Mouse (Mus musculus): ENCODE data around the gene Wnk4. TPM values are rescaled to one million over a fixed set of nuclear protein-coding genes. Genes with fewer than 3 reads are reported as not detected.

The Wnk4 gene
- polyA plus RNA-seq, 1 experiment from 2014 or later: 2.4 TPM

DNA sequence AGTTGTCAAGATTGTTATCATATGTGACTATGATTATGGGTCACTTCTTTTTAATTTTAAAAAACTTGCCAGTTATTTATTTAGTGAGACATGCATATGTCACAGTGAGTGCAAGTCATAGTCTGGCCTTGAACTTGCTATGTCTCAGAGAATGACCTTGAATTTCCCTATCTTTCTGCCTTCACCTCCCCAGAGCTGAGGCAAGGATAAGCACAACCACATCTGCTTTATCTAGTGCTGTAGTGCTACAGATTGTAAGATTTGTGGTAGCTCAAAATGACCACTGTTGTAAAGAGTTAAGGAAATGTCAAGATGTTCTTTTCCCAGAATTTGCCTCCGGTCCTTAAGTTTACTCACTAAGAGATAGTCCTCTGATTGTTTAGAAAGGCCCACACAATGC is 27.1 kb upstream of the Wnk4 start:
- DNase-seq (ENCODE audit: low spot score): no peak
- no peaks in the 10 kb centered on the region for H3K27me3 ChIP-seq (ENCODE audit: control insufficient read depth, insufficient read depth, low read length)
- H3K9me3 ChIP-seq (replicated peaks; ENCODE audit: control insufficient read depth, low read length): no peaks in the 10 kb centered on the region
- WGBS: 94% methylated on average over 1 of the region's 1 CpGs
- no peak for ATAC-seq (replicated peaks; ENCODE audit: insufficient number of reproducible peaks, low FRiP score, low TSS enrichment, low read depth)
- no peak overlapping the region for H3K4me3 ChIP-seq (ENCODE audit: low read depth, low read length)
- H3K36me3 ChIP-seq (replicated peaks; ENCODE audit: control insufficient read depth, insufficient read depth, low read depth, low read length): no peaks in the 10 kb centered on the region
- peaks cover 13% of the 10 kb centered on the region for H3K4me1 ChIP-seq (ENCODE audit: control insufficient read depth, insufficient read depth, low read length)
- no peak overlapping the region for H3K4me2 ChIP-seq (ENCODE audit: low read depth, low read length)
- H3K27ac ChIP-seq (replicated peaks; ENCODE audit: low read depth, low read length): no peak overlapping the region
- no peak overlapping the region for H3K9ac ChIP-seq (replicated peaks; ENCODE audit: low read length)

DNA sequence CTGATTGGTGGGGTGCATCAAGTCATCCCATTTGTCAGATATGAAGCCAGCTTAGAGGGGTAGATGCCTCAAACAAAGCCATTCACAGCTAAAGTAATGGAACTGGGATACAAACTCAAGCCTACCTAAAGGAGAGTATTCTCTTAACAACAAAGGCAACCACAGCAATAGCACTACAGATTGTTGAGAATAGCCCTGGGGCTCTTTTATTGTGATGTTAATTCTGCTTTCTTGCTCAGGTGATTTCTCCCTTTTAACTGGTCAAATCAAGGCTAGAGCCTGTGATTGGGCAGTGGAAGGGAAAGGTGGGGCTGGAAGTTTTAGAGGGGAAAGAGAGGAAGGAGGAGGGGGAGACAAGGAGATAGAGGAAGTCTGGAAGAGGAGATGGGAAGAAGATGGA is 26.2 kb upstream of the Wnk4 start:
- Histone ChIP-seq H3K9me3 (replicated peaks; ENCODE audit: control insufficient read depth, low read length) (no peaks in the 10 kb centered on the region), H3K4me1 (ENCODE audit: control insufficient read depth, insufficient read depth, low read length) (peaks cover 13% of the 10 kb centered on the region), H3K9ac (replicated peaks; ENCODE audit: low read length) (no peak overlapping the region), H3K4me2 (ENCODE audit: low read depth, low read length) (no peak overlapping the region), H3K4me3 (ENCODE audit: low read depth, low read length) (no peak overlapping the region), H3K27me3 (ENCODE audit: control insufficient read depth, insufficient read depth, low read length) (no peaks in the 10 kb centered on the region), H3K27ac (replicated peaks; ENCODE audit: low read depth, low read length) (no peak overlapping the region), H3K36me3 (replicated peaks; ENCODE audit: control insufficient read depth, insufficient read depth, low read depth, low read length) (no peaks in the 10 kb centered on the region)
- no peak for ATAC-seq (replicated peaks; ENCODE audit: insufficient number of reproducible peaks, low FRiP score, low TSS enrichment, low read depth)
- no peak for DNase-seq (ENCODE audit: low spot score)

DNA sequence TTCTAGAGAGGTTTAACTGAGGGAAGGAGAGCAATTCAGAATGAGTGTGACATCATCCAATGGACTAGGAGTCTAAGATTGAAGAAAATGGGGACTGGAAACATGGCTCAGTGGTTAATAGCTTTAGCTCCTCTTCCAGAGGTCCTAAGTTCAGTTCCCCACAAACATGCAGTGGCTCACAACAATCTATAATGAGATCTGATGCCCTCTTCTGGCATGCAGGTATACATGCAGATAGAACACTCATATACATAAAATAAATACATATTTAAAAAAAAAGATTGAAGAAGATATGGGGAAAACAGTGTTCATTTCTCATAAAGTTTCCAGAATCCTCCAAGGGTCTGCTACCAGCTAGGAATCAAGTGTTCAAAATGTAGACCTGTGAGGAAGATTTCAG is 24.9 kb upstream of the Wnk4 start:
- DNase-seq (ENCODE audit: low spot score) (no peak), ATAC-seq (replicated peaks; ENCODE audit: insufficient number of reproducible peaks, low FRiP score, low TSS enrichment, low read depth) (no peak)
- H3K4me3 ChIP-seq (ENCODE audit: low read depth, low read length): no peak overlapping the region
- H3K27ac ChIP-seq (replicated peaks; ENCODE audit: low read depth, low read length): no peak overlapping the region
- H3K9me3 ChIP-seq (replicated peaks; ENCODE audit: control insufficient read depth, low read length): no peaks in the 10 kb centered on the region
- H3K27me3 ChIP-seq (ENCODE audit: control insufficient read depth, insufficient read depth, low read length): no peaks in the 10 kb centered on the region
- H3K9ac ChIP-seq (replicated peaks; ENCODE audit: low read length): no peak overlapping the region
- peaks cover 8% of the 10 kb centered on the region for H3K4me1 ChIP-seq (ENCODE audit: control insufficient read depth, insufficient read depth, low read length)
- no peaks in the 10 kb centered on the region for H3K36me3 ChIP-seq (replicated peaks; ENCODE audit: control insufficient read depth, insufficient read depth, low read depth, low read length)
- H3K4me2 ChIP-seq (ENCODE audit: low read depth, low read length): no peak overlapping the region

DNA sequence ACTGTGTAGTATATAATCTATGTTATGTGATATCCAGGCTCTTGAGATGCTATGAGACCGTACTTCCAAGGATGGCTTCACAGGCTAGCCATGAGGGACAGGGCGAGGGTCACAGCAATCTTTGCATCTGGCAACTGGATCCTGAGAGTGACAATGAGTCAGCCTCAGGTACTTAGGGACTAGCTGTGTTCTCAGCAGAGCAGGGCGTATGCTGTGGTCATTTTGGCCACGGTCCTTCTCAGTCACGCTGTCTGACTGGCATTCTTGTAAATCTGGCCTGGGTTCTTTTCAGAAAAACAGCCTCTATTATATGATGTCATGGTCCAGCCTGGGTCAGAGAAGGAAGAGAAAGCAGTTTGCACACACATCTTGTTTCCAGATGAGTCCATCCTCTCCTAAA is 23.6 kb upstream of the Wnk4 start:
- Histone ChIP-seq H3K4me2 (ENCODE audit: low read depth, low read length) (no peak overlapping the region), H3K4me3 (ENCODE audit: low read depth, low read length) (no peak overlapping the region), H3K9ac (replicated peaks; ENCODE audit: low read length) (no peak overlapping the region), H3K36me3 (replicated peaks; ENCODE audit: control insufficient read depth, insufficient read depth, low read depth, low read length) (no peaks in the 10 kb centered on the region), H3K27me3 (ENCODE audit: control insufficient read depth, insufficient read depth, low read length) (no peaks in the 10 kb centered on the region), H3K9me3 (replicated peaks; ENCODE audit: control insufficient read depth, low read length) (no peaks in the 10 kb centered on the region), H3K4me1 (ENCODE audit: control insufficient read depth, insufficient read depth, low read length) (no peaks in the 10 kb centered on the region), H3K27ac (replicated peaks; ENCODE audit: low read depth, low read length) (no peak overlapping the region)
- ATAC-seq (replicated peaks; ENCODE audit: insufficient number of reproducible peaks, low FRiP score, low TSS enrichment, low read depth) (no peak), DNase-seq (ENCODE audit: low spot score) (no peak)
- WGBS: 93% methylated on average over 5 of the region's 5 CpGs

DNA sequence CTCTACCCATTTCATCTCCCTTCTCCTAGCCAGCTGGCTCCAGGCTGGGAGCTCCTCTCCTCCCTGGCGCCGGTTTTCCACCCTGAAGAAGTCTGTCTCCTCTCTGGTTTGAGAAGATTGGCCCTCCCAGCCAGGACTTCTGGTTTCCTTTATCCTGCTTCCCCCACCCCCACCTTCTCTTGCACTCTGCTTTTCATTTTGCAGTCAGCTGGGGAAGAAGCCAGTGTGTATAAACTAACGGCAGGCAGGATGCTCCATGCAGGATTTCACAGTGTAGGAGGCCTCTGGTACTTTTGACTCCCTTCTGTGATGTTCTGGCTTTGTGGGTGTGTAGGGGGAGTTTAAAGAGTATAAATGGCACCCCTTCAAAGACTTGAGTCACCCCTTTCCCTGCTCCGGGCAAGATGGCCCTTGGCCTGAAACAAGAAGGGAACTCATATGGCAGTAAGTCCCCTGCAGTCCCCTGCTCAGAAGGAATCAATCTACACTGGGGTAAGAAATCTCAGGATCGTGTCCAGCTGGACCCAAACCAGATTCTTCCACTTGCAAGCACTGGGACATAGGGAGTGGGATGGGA is 22.2 kb upstream of the Wnk4 start:
- Histone ChIP-seq H3K9ac (replicated peaks; ENCODE audit: low read length) (peak overlapping the region; percentile 7; the same call in 1 of the 2 replicates), H3K4me3 (ENCODE audit: low read depth, low read length) (no peak overlapping the region), H3K27ac (replicated peaks; ENCODE audit: low read depth, low read length) (peak overlapping the region; percentile 43; the same call in 1 of the 2 replicates), H3K4me2 (ENCODE audit: low read depth, low read length) (no peak overlapping the region), H3K4me1 (ENCODE audit: control insufficient read depth, insufficient read depth, low read length) (no peaks in the 10 kb centered on the region), H3K9me3 (replicated peaks; ENCODE audit: control insufficient read depth, low read length) (no peaks in the 10 kb centered on the region), H3K36me3 (replicated peaks; ENCODE audit: control insufficient read depth, insufficient read depth, low read depth, low read length) (no peaks in the 10 kb centered on the region), H3K27me3 (ENCODE audit: control insufficient read depth, insufficient read depth, low read length) (no peaks in the 10 kb centered on the region)
- ATAC-seq (replicated peaks; ENCODE audit: insufficient number of reproducible peaks, low FRiP score, low TSS enrichment, low read depth): no peak
- 34% methylated on average over 5 of the region's 5 CpGs for WGBS
- DNase-seq (ENCODE audit: low spot score): peak; percentile 64

DNA sequence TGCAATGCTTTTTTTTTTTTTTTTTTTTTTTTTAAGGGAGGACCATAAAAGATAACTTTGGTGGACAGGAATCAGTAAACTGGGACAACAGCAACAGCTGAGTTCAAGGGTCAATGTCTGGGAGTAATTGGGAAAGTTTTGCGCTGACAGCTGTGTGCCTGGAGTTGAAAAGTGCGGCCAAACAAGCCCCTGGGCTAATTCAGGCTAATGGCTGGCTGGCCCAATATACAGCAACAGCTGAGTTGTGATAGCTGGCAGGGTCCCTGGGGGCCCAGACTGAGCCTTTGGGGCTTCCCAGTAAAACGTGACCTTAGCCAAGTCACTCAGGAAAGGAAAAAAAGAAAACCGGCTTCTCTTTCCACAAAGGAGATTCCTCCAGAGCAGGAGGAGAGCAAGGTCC is 15.3 kb upstream of the Wnk4 start:
- no peak overlapping the region for H3K9ac ChIP-seq (replicated peaks; ENCODE audit: low read length)
- WGBS: 6% methylated on average over 4 of the region's 4 CpGs
- H3K9me3 ChIP-seq (replicated peaks; ENCODE audit: control insufficient read depth, low read length): no peaks in the 10 kb centered on the region
- no peak overlapping the region for H3K4me3 ChIP-seq (ENCODE audit: low read depth, low read length)
- H3K4me2 ChIP-seq (ENCODE audit: low read depth, low read length): no peak overlapping the region; the same call in 1 of the 2 replicates
- H3K27me3 ChIP-seq (ENCODE audit: control insufficient read depth, insufficient read depth, low read length): peaks cover 7% of the 10 kb centered on the region; the same call in 1 of the 2 replicates
- no peak overlapping the region for H3K27ac ChIP-seq (replicated peaks; ENCODE audit: low read depth, low read length)
- no peaks in the 10 kb centered on the region for H3K36me3 ChIP-seq (replicated peaks; ENCODE audit: control insufficient read depth, insufficient read depth, low read depth, low read length)
- peaks cover 3% of the 10 kb centered on the region; the same call in 1 of the 2 replicates for H3K4me1 ChIP-seq (ENCODE audit: control insufficient read depth, insufficient read depth, low read length)
- no peak for ATAC-seq (replicated peaks; ENCODE audit: insufficient number of reproducible peaks, low FRiP score, low TSS enrichment, low read depth)
- DNase-seq (ENCODE audit: low spot score): peak; percentile 75

DNA sequence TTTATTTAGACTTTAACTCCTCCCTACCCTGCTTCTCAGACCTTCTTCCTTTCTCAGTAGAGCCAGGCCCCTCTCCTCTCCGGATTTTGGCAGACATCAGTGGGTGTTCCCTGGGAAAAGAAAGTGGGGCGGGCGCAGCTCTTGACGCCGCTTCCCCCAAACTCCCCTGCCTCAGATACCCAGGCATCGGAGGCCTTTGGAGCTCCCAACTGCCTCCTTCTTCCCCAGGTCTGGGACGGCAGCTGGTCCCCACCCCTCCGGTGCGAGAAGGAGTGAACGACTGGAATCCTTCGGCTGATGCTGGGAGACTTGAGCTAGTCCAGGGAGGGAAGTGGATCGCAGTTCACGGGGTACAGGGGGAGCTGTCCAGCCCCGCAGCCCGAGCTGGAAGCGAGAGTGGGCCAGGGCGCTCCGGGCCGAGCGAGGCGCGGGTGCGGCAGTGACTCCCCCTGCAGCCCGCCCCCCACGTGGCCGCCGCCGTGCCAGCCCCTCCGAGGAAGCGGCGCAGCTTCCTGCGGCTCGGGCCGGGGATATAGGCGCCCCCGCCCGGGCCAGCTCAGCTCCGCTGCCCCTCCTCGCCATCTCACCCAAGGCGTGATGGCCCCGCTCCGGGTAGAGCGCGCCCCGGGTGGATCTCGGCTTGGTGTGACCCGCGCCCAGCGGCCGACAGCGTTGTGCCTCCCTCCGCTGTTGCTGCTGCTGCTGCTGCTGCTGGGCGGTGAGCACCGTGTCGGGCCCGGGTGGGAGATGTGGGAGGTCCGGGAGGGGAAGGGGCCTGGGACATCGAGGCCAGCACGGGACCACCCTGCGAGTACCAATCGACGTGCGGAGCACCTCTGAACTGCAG is 14.3 kb upstream of the Wnk4 start, which contains the start of gene Ramp2:
TSS of gene Ramp2 (plus strand) at position 174 of the 847 bp plus-strand sequence.
- Histone ChIP-seq H3K9ac (replicated peaks; ENCODE audit: low read length) (peak within 1 kb of the TSS; percentile 77), H3K27me3 (ENCODE audit: control insufficient read depth, insufficient read depth, low read length) (peaks cover 7% of the 10 kb centered on the region; the same call in 1 of the 2 replicates), H3K27ac (replicated peaks; ENCODE audit: low read depth, low read length) (peak within 1 kb of the TSS; percentile 47), H3K9me3 (replicated peaks; ENCODE audit: control insufficient read depth, low read length) (no peaks in the 10 kb centered on the region), H3K4me3 (ENCODE audit: low read depth, low read length) (peak within 1 kb of the TSS; percentile 62), H3K36me3 (replicated peaks; ENCODE audit: control insufficient read depth, insufficient read depth, low read depth, low read length) (no peaks in the 10 kb centered on the region), H3K4me2 (ENCODE audit: low read depth, low read length) (peak within 1 kb of the TSS; percentile 99), H3K4me1 (ENCODE audit: control insufficient read depth, insufficient read depth, low read length) (peaks cover 3% of the 10 kb centered on the region; the same call in 1 of the 2 replicates)
- WGBS: under 1% methylated on average over 57 of the region's 63 CpGs
- ATAC-seq (replicated peaks; ENCODE audit: insufficient number of reproducible peaks, low FRiP score, low TSS enrichment, low read depth) (peak; percentile 71), DNase-seq (ENCODE audit: low spot score) (peak; percentile 61)

DNA sequence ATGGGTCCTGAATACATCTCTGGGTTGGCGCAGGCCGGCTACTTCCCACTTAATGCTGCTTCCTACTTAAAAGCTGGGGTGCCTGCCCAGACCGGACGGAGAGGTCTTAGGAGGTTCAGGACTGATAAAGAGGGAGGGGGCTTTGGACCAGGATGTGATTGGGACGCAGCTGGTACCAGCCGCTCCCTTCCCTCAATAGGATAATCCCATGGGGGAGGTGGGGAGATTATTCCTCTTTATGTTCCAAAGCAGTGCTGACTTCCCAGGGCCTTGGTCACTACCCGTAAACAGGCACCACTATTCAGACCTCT is 13.7 kb upstream of the Wnk4 start:
- Histone ChIP-seq H3K27me3 (ENCODE audit: control insufficient read depth, insufficient read depth, low read length) (peaks cover 7% of the 10 kb centered on the region; the same call in 1 of the 2 replicates), H3K36me3 (replicated peaks; ENCODE audit: control insufficient read depth, insufficient read depth, low read depth, low read length) (no peaks in the 10 kb centered on the region), H3K9me3 (replicated peaks; ENCODE audit: control insufficient read depth, low read length) (no peaks in the 10 kb centered on the region), H3K27ac (replicated peaks; ENCODE audit: low read depth, low read length) (peak overlapping the region; percentile 47; the same call in 1 of the 2 replicates), H3K4me3 (ENCODE audit: low read depth, low read length) (peak overlapping the region; percentile 62), H3K4me2 (ENCODE audit: low read depth, low read length) (peak overlapping the region; percentile 99), H3K4me1 (ENCODE audit: control insufficient read depth, insufficient read depth, low read length) (peaks cover 3% of the 10 kb centered on the region; the same call in 1 of the 2 replicates), H3K9ac (replicated peaks; ENCODE audit: low read length) (peak overlapping the region; percentile 77)
- 5% methylated on average over 7 of the region's 7 CpGs for WGBS
- DNase-seq (ENCODE audit: low spot score) (no peak), ATAC-seq (replicated peaks; ENCODE audit: insufficient number of reproducible peaks, low FRiP score, low TSS enrichment, low read depth) (no peak)
